Mouse (Mus musculus) ovary, postnatal 36 days (tissue): ENCODE data around the gene Ppp2ca.
"Not testable (repeated sequence)": the region's sequence is repeated elsewhere in the genome, so short reads cannot be mapped to it uniquely, and the experiment has no call there.

Source experiments
- DNase-seq: peaks from one replicate; pipeline ENCODE4 v3.0.0; 2022; ENCODE audit warnings: low spot score, mixed read lengths

Gene Ppp2ca

DNA sequence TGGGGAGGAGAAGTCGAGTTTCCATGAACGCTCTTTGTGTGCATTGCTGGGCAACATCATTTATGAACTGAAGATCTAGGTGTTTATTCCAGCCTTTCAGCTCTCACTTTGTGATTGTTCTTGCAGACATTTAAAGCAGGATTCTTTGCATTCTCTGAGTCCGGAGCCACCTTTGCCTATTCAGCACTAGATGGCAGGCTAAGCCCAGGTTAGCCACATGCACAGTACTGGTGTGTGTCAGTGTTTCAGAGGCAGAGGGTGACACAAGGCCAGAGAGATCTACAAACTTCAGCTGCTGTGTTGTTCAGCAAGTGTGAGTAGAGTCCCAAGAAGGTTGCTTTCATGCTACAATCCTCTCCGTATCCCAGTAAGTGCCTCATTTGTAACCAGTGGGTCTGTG lies 45.2 kb downstream of the Ppp2ca start:
- not testable (repeated sequence) for DNase-seq

GRCm38 (mm10) chr11:52145428-52145827 lies 46.9 kb downstream of the Ppp2ca start, which contains the start of gene Olfr1373:
Gene Olfr1373 (minus strand): TSS chr11:52145528.
- not testable (repeated sequence) for DNase-seq

DNA sequence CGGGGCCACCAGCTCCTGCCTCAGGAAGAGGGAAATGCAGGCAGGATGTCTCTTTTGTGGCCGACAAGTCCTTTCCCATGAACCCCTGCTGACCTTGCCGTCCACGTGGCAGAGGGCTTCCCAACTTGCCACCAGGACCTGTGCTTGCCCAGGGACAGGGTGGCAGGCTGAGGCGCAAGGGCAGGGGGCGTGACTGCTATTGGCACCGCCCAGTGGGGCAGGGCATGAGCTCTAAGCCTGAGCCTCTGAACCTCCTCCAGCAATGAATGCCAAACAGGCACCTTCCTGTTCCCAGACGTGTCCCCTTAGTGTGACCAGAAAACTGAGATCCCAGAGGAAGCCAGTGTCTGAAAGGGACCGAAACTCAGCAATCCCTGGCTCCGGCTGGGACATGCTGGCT lies 65.4 kb downstream of the Ppp2ca start:
- peak; percentile 25 for DNase-seq

DNA sequence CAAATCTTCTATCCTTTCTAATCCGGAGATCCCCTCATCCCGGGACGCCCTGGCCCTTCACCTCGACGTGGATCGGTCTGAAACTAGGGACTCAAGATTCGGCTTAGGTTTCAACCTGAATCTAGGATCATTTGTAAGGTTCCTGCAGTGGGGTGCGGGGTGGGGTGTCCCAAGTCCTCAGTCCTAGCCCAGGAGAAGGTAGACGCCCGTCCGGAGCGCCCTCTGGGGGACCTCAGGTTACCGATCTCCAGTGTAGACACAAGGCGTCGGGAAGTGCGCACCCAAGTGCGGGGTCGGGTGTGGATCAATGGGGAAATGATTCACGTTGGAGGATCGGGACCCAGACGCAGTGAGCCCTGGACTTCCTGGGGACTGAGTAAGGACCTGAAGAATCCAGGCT lies 68.6 kb downstream of the Ppp2ca start:
- DNase-seq = peak; percentile 21

DNA sequence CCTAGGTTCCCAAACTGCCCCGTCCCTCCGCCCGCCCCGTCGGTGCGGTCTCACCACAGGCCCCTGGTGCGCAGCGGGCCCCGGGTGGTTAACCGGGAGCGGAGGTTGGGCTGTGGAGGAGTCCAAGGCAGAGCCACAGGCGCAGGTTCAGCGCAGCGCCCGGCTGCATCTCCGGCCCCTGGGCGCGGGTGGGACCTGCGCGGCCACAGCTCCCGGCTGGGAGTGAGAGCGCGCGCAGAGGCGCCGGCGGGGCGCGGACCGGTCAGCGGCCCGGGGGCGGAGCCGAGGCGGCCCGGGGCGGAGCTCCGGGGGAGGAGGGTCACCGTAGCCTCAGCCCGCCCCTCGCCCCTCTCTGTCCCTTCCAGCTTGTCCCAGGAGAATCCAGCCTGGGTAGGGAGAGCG lies 69.4 kb downstream of the Ppp2ca start:
- peak; percentile 19 for DNase-seq

GRCm38 (mm10) chr11:52168461-52168860 lies 70.0 kb downstream of the Ppp2ca start:
- DNase-seq = no peak
